Mouse (Mus musculus): Measurements from ENCODE around the gene Smagp.

GRCm38 (mm10) chr15:100599276-100600046, 37.3 kb downstream of the Smagp start, which contains the start of gene Pou6f1:
- TF ChIP-seq POLR2A (IDR thresholded peaks at IDR 0.05; ENCODE audit: borderline replicate concordance, low read depth, low read length) = no peak
- TF ChIP-seq CTCF (IDR thresholded peaks at IDR 0.05; ENCODE audit: low read depth, low read length) = no peak

Measured in bone marrow macrophage, adult 2 months (primary cell).